Mouse (Mus musculus) heart, embryonic 14.5 days (tissue): ENCODE data around the gene Entpd4b. TPM values are rescaled to one million over a fixed set of nuclear protein-coding genes. Genes with fewer than 3 reads are reported as not detected.
"Not testable (repeated sequence)": the region's sequence is repeated elsewhere in the genome, so short reads cannot be mapped to it uniquely, and the experiment has no call there.

Experiments used
- ATAC-seq: fragments of 200-750 bp; cut with Nextera tagmentation; 2 replicates; pipeline ENCODE4 v1.8.0; 2017; ENCODE audit warnings: low read depth, moderate TSS enrichment; ENCODE audit not compliant: insufficient number of reproducible peaks, insufficient read depth, low FRiP score
- H3K27ac ChIP-seq, 2 experiments: fragments of 200-500 bp in 1 of 2; fragments of 300-500 bp in 1 of 2; sonication (generic) in 1 of 2; replicated peaks in 1 of 2; 2 replicates each; pipeline ENCODE4 v1.5.1; 2012 to 2014; ENCODE audit warnings: low read depth in 2 of 2, low read length in 2 of 2, control low read depth in 1 of 2, mild to moderate bottlenecking in 1 of 2, mixed read lengths in 1 of 2; ENCODE audit not compliant: control insufficient read depth in 1 of 2, insufficient read depth in 1 of 2
- H3K27me3 ChIP-seq: fragments of 300-500 bp; sonication (generic); 2 replicates; pipeline ENCODE4 v1.6.1; 2014; ENCODE audit warnings: mild to moderate bottlenecking, low read length, control low read depth; ENCODE audit not compliant: control insufficient read depth, insufficient read depth
- H3K36me3 ChIP-seq: fragments of 300-500 bp; sonication (generic); 2 replicates; pipeline ENCODE4 v1.6.1; 2014; ENCODE audit warnings: mild to moderate bottlenecking, control low read depth, low read length, mixed read lengths; ENCODE audit not compliant: control insufficient read depth, insufficient read depth
- H3K4me1 ChIP-seq, 2 experiments: fragments of 200-500 bp in 1 of 2; fragments of 300-500 bp in 1 of 2; sonication (generic) in 1 of 2; 2 replicates each; pipeline ENCODE4 v1.6.1; 2012 to 2014; ENCODE audit warnings: low read length in 2 of 2, control low read depth in 1 of 2, mixed read lengths in 1 of 2; ENCODE audit not compliant: control insufficient read depth in 2 of 2, insufficient read depth in 2 of 2
- H3K4me2 ChIP-seq: fragments of 300-500 bp; sonication (generic); 2 replicates; pipeline ENCODE4 v1.6.1; 2014; ENCODE audit warnings: mild to moderate bottlenecking, low read length
- H3K4me3 ChIP-seq, 2 experiments: fragments of 200-500 bp in 1 of 2; fragments of 300-500 bp in 1 of 2; sonication (generic) in 1 of 2; 2 replicates each; pipeline ENCODE4 v1.5.1; 2012 to 2014; ENCODE audit warnings: low read length in 2 of 2, mild to moderate bottlenecking in 2 of 2, control low read depth in 1 of 2, low read depth in 1 of 2, moderate library complexity in 1 of 2; ENCODE audit not compliant: control insufficient read depth in 1 of 2, insufficient read depth in 1 of 2
- H3K9ac ChIP-seq: fragments of 300-500 bp; sonication (generic); 2 replicates; pipeline ENCODE4 v1.6.1; 2014; ENCODE audit warnings: mild to moderate bottlenecking, low read length
- H3K9me3 ChIP-seq: fragments of 300-500 bp; sonication (generic); 2 replicates; pipeline ENCODE4 v1.6.1; 2016; ENCODE audit warnings: low read length, control low read depth; ENCODE audit not compliant: control insufficient read depth
- WGBS: fragments of 180-500 bp; shearing (Covaris S2); extraction: QIAGEN DNeasy Blood & Tissue Kit; methylation state at CpG from one replicate; pipeline ENCODE4 v1.1.7; 2014; 5-methylcytosine and 5-hydroxymethylcytosine counted together
- polyA plus RNA-seq: library from polyadenylated mRNA; unstranded; fragments of >200 nt; fragmentation: Nextera tagmentation; extraction: Ambion mirVana; gene quantifications from 2 replicates; pipeline ENCODE4 v1.2.1, GENCODE M21; 2014

Gene Entpd4b
- polyA plus RNA-seq, result 23.0 and 23.5 TPM in 2 replicates

- not testable (repeated sequence) for H3K9me3 ChIP-seq, H3K4me3 ChIP-seq, H3K4me1 ChIP-seq, H3K9ac ChIP-seq, H3K27ac ChIP-seq, H3K4me2 ChIP-seq, H3K36me3 ChIP-seq, H3K27me3 ChIP-seq
- WGBS, result no CpG with 5 or more reads among the region's 68 CpGs
- ATAC-seq, result peak; percentile 89
Observed at GRCm38 (mm10) chr14:69555110-69555831, at the start of gene Entpd4b. Gene Entpd4b, plus strand, starts transcription at chr14:69555424.

- ATAC-seq, H3K9me3 ChIP-seq, H3K9ac ChIP-seq, H3K4me3 ChIP-seq, H3K27me3 ChIP-seq, H3K36me3 ChIP-seq, H3K4me2 ChIP-seq, H3K27ac ChIP-seq, H3K4me1 ChIP-seq: not testable (repeated sequence)
- no CpG with 5 or more reads among the region's 1 CpGs for WGBS
Observed at GRCm38 (mm10) chr14:69507000-69507399, 48.2 kb upstream of the Entpd4b start.

- H3K4me1 ChIP-seq, H3K27ac ChIP-seq, H3K27me3 ChIP-seq, H3K36me3 ChIP-seq, H3K4me3 ChIP-seq, H3K9me3 ChIP-seq, ATAC-seq, H3K4me2 ChIP-seq, H3K9ac ChIP-seq: not testable (repeated sequence)
- WGBS, result no CpG with 5 or more reads among the region's 2 CpGs
Observed at GRCm38 (mm10) chr14:69512449-69512848, 42.8 kb upstream of the Entpd4b start, which contains the start of gene Gm27179. Gene Gm27179, minus strand, starts transcription at chr14:69512549.

- not testable (repeated sequence) for ATAC-seq, H3K4me2 ChIP-seq, H3K27ac ChIP-seq, H3K36me3 ChIP-seq, H3K4me1 ChIP-seq, H3K4me3 ChIP-seq, H3K27me3 ChIP-seq, H3K9me3 ChIP-seq, H3K9ac ChIP-seq
- WGBS, result no CpG with 5 or more reads among the region's 2 CpGs
Observed at GRCm38 (mm10) chr14:69520810-69521209, 34.4 kb upstream of the Entpd4b start.

GRCm38 (mm10) chr14:69523001-69523400 lies 32.2 kb upstream of the Entpd4b start:
- H3K4me3 ChIP-seq, H3K4me1 ChIP-seq, ATAC-seq, H3K4me2 ChIP-seq, H3K9ac ChIP-seq, H3K27ac ChIP-seq, H3K36me3 ChIP-seq, H3K27me3 ChIP-seq, H3K9me3 ChIP-seq: not testable (repeated sequence)
- WGBS, result no CpG with 5 or more reads among the region's 1 CpGs

GRCm38 (mm10) chr14:69526202-69526601 lies 29.0 kb upstream of the Entpd4b start:
- H3K4me3 ChIP-seq, H3K4me1 ChIP-seq, H3K36me3 ChIP-seq, H3K9me3 ChIP-seq, H3K9ac ChIP-seq, H3K27ac ChIP-seq, H3K4me2 ChIP-seq, H3K27me3 ChIP-seq, ATAC-seq: not testable (repeated sequence)
- no CpG with 5 or more reads among the region's 1 CpGs for WGBS

- not testable (repeated sequence) for ATAC-seq
Observed at GRCm38 (mm10) chr14:69536539-69536938, 18.7 kb upstream of the Entpd4b start.

GRCm38 (mm10) chr14:69540113-69540512 lies 15.1 kb upstream of the Entpd4b start:
- not testable (repeated sequence) for H3K27ac ChIP-seq, H3K9ac ChIP-seq, ATAC-seq, H3K9me3 ChIP-seq, H3K27me3 ChIP-seq, H3K4me2 ChIP-seq, H3K4me3 ChIP-seq, H3K4me1 ChIP-seq, H3K36me3 ChIP-seq
- no CpG with 5 or more reads among the region's 5 CpGs for WGBS

More at GRCm38 (mm10) chr14:69536539-69536938, 18.7 kb upstream of the Entpd4b start:
- H3K4me1 ChIP-seq, H3K27me3 ChIP-seq, H3K4me2 ChIP-seq, H3K9ac ChIP-seq, H3K27ac ChIP-seq, H3K9me3 ChIP-seq, H3K4me3 ChIP-seq, H3K36me3 ChIP-seq: not testable (repeated sequence)
- WGBS, result no CpG with 5 or more reads among the region's 7 CpGs
